8 mouse cellular contexts compared by ENCODE assay signal in genomic region chr4:59581314-59582185, GRCm38 (mm10). TPM values are rescaled to one million over a fixed set of nuclear protein-coding genes. Genes with fewer than 3 reads are reported as not detected.
A peak's percentile ranks its signal among the peaks of the same experiment; 100 is the strongest.
DNase-seq lines count a peak whose midpoint lies in the region; ATAC-seq lines count a peak whose summit lies in the region.

Gene Hsdl2, plus strand, starts transcription at chr4:59581563.

- peak within 1 kb of the TSS; percentile 50 for H3K9ac ChIP-seq in intestine, embryonic 14.5 days (ENCODE audit: low read length)

- peak; percentile 96 for ATAC-seq in intestine, embryonic 14.5 days (replicated peaks; ENCODE audit: low FRiP score, low TSS enrichment, low read depth)

- no peaks in the 10 kb centered on the region for H3K27me3 ChIP-seq in intestine, embryonic 14.5 days (replicated peaks; ENCODE audit: control insufficient read depth, insufficient read depth, low read length)

- H3K4me3 ChIP-seq in intestine, embryonic 14.5 days (ENCODE audit: low read depth, low read length): peak within 1 kb of the TSS; percentile 54

- WGBS in intestine, embryonic 14.5 days: under 1% methylated on average over 61 of the region's 61 CpGs

- DNase-seq in adrenal gland, adult 18-20 months (ENCODE audit: low spot score in 2 of 2): peak; percentile 95 to 96
- peak; percentile 100 for DNase-seq in embryo, embryonic 11 days
- DNase-seq in gastrocnemius, postnatal 25 days: peak; percentile 98
- peak; percentile 96 for DNase-seq in intestine, embryonic 14.5 days (ENCODE audit: low spot score)
- DNase-seq in left cerebral cortex, postnatal 14 days (ENCODE audit: low spot score in 2 of 2): peak; percentile 99
- peak; percentile 100 for DNase-seq in mesoderm, embryonic 11.5 days (ENCODE audit: low read depth, low spot score)
- DNase-seq in right cerebral cortex, postnatal 36 days (ENCODE audit: low spot score in 2 of 2): peak; percentile 98 to 99
- DNase-seq in yolk sac, embryonic 10.5 days (ENCODE audit: low spot score): peak; percentile 98

- intact Hi-C loops in left cerebral cortex, postnatal 14 days (cut with DNase I): no loop called here

- no peaks in the 10 kb centered on the region for H3K36me3 ChIP-seq in intestine, embryonic 14.5 days (ENCODE audit: control insufficient read depth, insufficient read depth, low read length)

- peak within 1 kb of the TSS; percentile 91 for H3K4me2 ChIP-seq in intestine, embryonic 14.5 days (ENCODE audit: low read length)

- H3K9me3 ChIP-seq in intestine, embryonic 14.5 days (ENCODE audit: control insufficient read depth, low read length): no peaks in the 10 kb centered on the region

- peak within 1 kb of the TSS; percentile 66 for H3K27ac ChIP-seq in intestine, embryonic 14.5 days (ENCODE audit: low read depth)

- peaks cover 12% of the 10 kb centered on the region; the same call in 1 of the 2 replicates for H3K4me1 ChIP-seq in intestine, embryonic 14.5 days (replicated peaks; ENCODE audit: control insufficient read depth, insufficient read depth, low read length)

RNA-seq across cellular contexts. Expression of gene Hsdl2, which starts in this region (rescaled TPM):
- 100 to 1,000 TPM in 1 of 2 experiments, 10 to 100 TPM in 1; 69.3 to 117 TPM for total RNA-seq in adrenal gland, adult 18-20 months (2021)
- total RNA-seq in gastrocnemius, postnatal 25 days (2021): 10 to 100 TPM; 55.4 to 60.9 TPM
- polyA plus RNA-seq in intestine, embryonic 14.5 days (2014; fragmentation: Nextera tagmentation; extraction: Ambion mirVana): 15.8 and 17.5 TPM in 2 replicates
- total RNA-seq in left cerebral cortex, postnatal 14 days (2021): 10 to 100 TPM; 22.8 to 24.6 TPM

Comparison
In these comparisons a context has a peak if more than half of its experiments do, and no peak if none do; other contexts are left out.
1. Peak in every context shown above with its lines: DNase-seq, ATAC-seq, H3K4me3 ChIP-seq and H3K27ac ChIP-seq.